Mouse (Mus musculus) embryonic facial prominence, embryonic 15.5 days (tissue): ENCODE data around the gene Rrp8. TPM values are rescaled to one million over a fixed set of nuclear protein-coding genes. Genes with fewer than 3 reads are reported as not detected.

Experiments used
- ATAC-seq: fragments of 200-750 bp; cut with Nextera tagmentation; 2 replicates; pipeline ENCODE4 v1.8.0; 2017; ENCODE audit warnings: low read depth, moderate TSS enrichment; ENCODE audit not compliant: insufficient number of reproducible peaks, low FRiP score, low TSS enrichment
- H3K27ac ChIP-seq: fragments of 300-500 bp; sonication (generic); replicated peaks from 2 replicates; pipeline ENCODE4 v1.5.1; 2015; ENCODE audit warnings: mild to moderate bottlenecking, inconsistent platforms
- H3K27me3 ChIP-seq: fragments of 300-500 bp; sonication (generic); 2 replicates; pipeline ENCODE4 v1.6.1; 2015; ENCODE audit warnings: inconsistent platforms
- H3K36me3 ChIP-seq: fragments of 300-500 bp; sonication (generic); 2 replicates; pipeline ENCODE4 v1.6.1; 2015; ENCODE audit warnings: mild to moderate bottlenecking, inconsistent platforms
- H3K4me1 ChIP-seq: fragments of 300-500 bp; sonication (generic); 2 replicates; pipeline ENCODE4 v1.6.1; 2015; ENCODE audit warnings: inconsistent platforms
- H3K4me2 ChIP-seq: fragments of 300-500 bp; sonication (generic); replicated peaks from 2 replicates; pipeline ENCODE4 v1.6.1; 2015; ENCODE audit warnings: mild to moderate bottlenecking, inconsistent platforms
- H3K4me3 ChIP-seq: fragments of 300-500 bp; sonication (generic); replicated peaks from 2 replicates; pipeline ENCODE4 v1.5.1; 2015; ENCODE audit warnings: mild to moderate bottlenecking, inconsistent platforms
- H3K9ac ChIP-seq: fragments of 300-500 bp; sonication (generic); 2 replicates; pipeline ENCODE4 v1.6.1; 2015; ENCODE audit warnings: inconsistent platforms
- H3K9me3 ChIP-seq: fragments of 300-500 bp; sonication (generic); replicated peaks from 2 replicates; pipeline ENCODE4 v1.6.1; 2016; ENCODE audit warnings: inconsistent platforms
- WGBS: fragments of 180-500 bp; shearing (Covaris S2); methylation state at CpG from one replicate; pipeline ENCODE4 v1.1.7; 2015; 5-methylcytosine and 5-hydroxymethylcytosine counted together
- polyA plus RNA-seq: library from polyadenylated mRNA; unstranded; fragments of >200 nt; fragmentation: Nextera tagmentation; extraction: Ambion mirVana; gene quantifications from 2 replicates; pipeline ENCODE4 v1.2.1, GENCODE M21; 2015

The Rrp8 gene
- polyA plus RNA-seq, 1 experiment from 2014 or later = 35.4 TPM

- no peak overlapping the region for H3K4me2 ChIP-seq
- no peak overlapping the region for H3K27ac ChIP-seq
- no peaks in the 10 kb centered on the region for H3K9me3 ChIP-seq
- H3K36me3 ChIP-seq = peaks cover 41% of the 10 kb centered on the region
- no peak for ATAC-seq
- H3K27me3 ChIP-seq = no peaks in the 10 kb centered on the region
- no peak overlapping the region for H3K4me3 ChIP-seq
- 94% methylated on average over 15 of the region's 15 CpGs for WGBS
- H3K4me1 ChIP-seq = peaks cover 34% of the 10 kb centered on the region
- no peak overlapping the region for H3K9ac ChIP-seq
Observed at GRCm38 (mm10) chr7:105772331-105772730, 35.1 kb upstream of the Rrp8 start.

- Histone ChIP-seq H3K27ac (no peak overlapping the region), H3K4me3 (no peak overlapping the region), H3K27me3 (no peaks in the 10 kb centered on the region), H3K4me2 (no peak overlapping the region), H3K9ac (no peak overlapping the region), H3K36me3 (peaks cover 60% of the 10 kb centered on the region), H3K4me1 (peaks cover 20% of the 10 kb centered on the region), H3K9me3 (no peaks in the 10 kb centered on the region)
- WGBS = 79% methylated on average over 3 of the region's 3 CpGs
- ATAC-seq = no peak
Observed at GRCm38 (mm10) chr7:105769959-105770358, 32.8 kb upstream of the Rrp8 start.

GRCm38 (mm10) chr7:105767729-105768165 is 30.6 kb upstream of the Rrp8 start:
- Histone ChIP-seq H3K9me3 (no peaks in the 10 kb centered on the region), H3K4me3 (no peak overlapping the region), H3K27ac (0 out of 2 replicates have a peak overlapping the region, but pooled peaks have one; percentile 28), H3K36me3 (peaks cover 75% of the 10 kb centered on the region), H3K4me1 (peaks cover 15% of the 10 kb centered on the region), H3K27me3 (no peaks in the 10 kb centered on the region), H3K4me2 (no peak overlapping the region), H3K9ac (no peak overlapping the region)
- WGBS = 33% methylated on average over 6 of the region's 6 CpGs
- no peak for ATAC-seq

- no peaks in the 10 kb centered on the region for H3K9me3 ChIP-seq
- H3K4me2 ChIP-seq = no peak overlapping the region
- H3K4me3 ChIP-seq = no peak overlapping the region
- H3K27me3 ChIP-seq = no peaks in the 10 kb centered on the region
- H3K9ac ChIP-seq = no peak overlapping the region
- 85% methylated on average over 11 of the region's 11 CpGs for WGBS
- H3K27ac ChIP-seq = no peak overlapping the region
- peaks cover 12% of the 10 kb centered on the region for H3K4me1 ChIP-seq
- H3K36me3 ChIP-seq = peaks cover 71% of the 10 kb centered on the region
- no peak for ATAC-seq
Observed at GRCm38 (mm10) chr7:105764331-105764730, 27.1 kb upstream of the Rrp8 start.

- ATAC-seq = no peak
- Histone ChIP-seq H3K27ac (no peak overlapping the region), H3K36me3 (peaks cover 80% of the 10 kb centered on the region), H3K4me1 (peaks cover 6% of the 10 kb centered on the region), H3K27me3 (no peaks in the 10 kb centered on the region), H3K9ac (no peak overlapping the region), H3K9me3 (no peaks in the 10 kb centered on the region), H3K4me2 (peak overlapping the region; percentile 38), H3K4me3 (peak overlapping the region; percentile 2; the same call in 1 of the 2 replicates)
- 37% methylated on average over 55 of the region's 55 CpGs for WGBS
Observed at GRCm38 (mm10) chr7:105762517-105763270, 25.5 kb upstream of the Rrp8 start.

- Histone ChIP-seq H3K4me1 (peaks cover 6% of the 10 kb centered on the region; the same call in 1 of the 2 replicates), H3K9me3 (no peaks in the 10 kb centered on the region), H3K36me3 (peaks cover 88% of the 10 kb centered on the region), H3K9ac (no peak overlapping the region), H3K4me2 (peak overlapping the region; percentile 38), H3K27me3 (no peaks in the 10 kb centered on the region), H3K4me3 (peak overlapping the region; percentile 2; the same call in 1 of the 2 replicates), H3K27ac (0 out of 2 replicates have a peak overlapping the region, but pooled peaks have one; percentile 5)
- 39% methylated on average over 51 of the region's 51 CpGs for WGBS
- 0 out of 2 replicates have a peak, but pooled peaks have one; percentile 22 for ATAC-seq
Observed at GRCm38 (mm10) chr7:105761813-105762484, 24.8 kb upstream of the Rrp8 start.

GRCm38 (mm10) chr7:105753281-105753680 is 16.1 kb upstream of the Rrp8 start:
- no peak overlapping the region for H3K9ac ChIP-seq
- H3K4me1 ChIP-seq = peaks cover 13% of the 10 kb centered on the region
- H3K4me2 ChIP-seq = no peak overlapping the region
- H3K36me3 ChIP-seq = peaks cover 69% of the 10 kb centered on the region
- no peak overlapping the region for H3K4me3 ChIP-seq
- no peaks in the 10 kb centered on the region for H3K9me3 ChIP-seq
- H3K27me3 ChIP-seq = no peaks in the 10 kb centered on the region
- 88% methylated on average over 10 of the region's 10 CpGs for WGBS
- no peak for ATAC-seq
- no peak overlapping the region for H3K27ac ChIP-seq

- Histone ChIP-seq H3K9ac (no peak overlapping the region), H3K4me3 (no peak overlapping the region), H3K27me3 (no peaks in the 10 kb centered on the region), H3K4me1 (peaks cover 13% of the 10 kb centered on the region), H3K9me3 (no peaks in the 10 kb centered on the region), H3K4me2 (no peak overlapping the region), H3K36me3 (peaks cover 66% of the 10 kb centered on the region), H3K27ac (no peak overlapping the region)
- ATAC-seq = no peak
- 93% methylated on average over 2 of the region's 2 CpGs for WGBS
Observed at GRCm38 (mm10) chr7:105752716-105753115, 15.5 kb upstream of the Rrp8 start.

GRCm38 (mm10) chr7:105751491-105752433 is 14.6 kb upstream of the Rrp8 start, which contains the start of gene Tpp1:
Tpp1 (minus strand) TSS chr7:105752235.
- Histone ChIP-seq H3K4me2 (peak within 1 kb of the TSS; percentile 78), H3K9ac (peak within 1 kb of the TSS; percentile 48), H3K36me3 (peaks cover 64% of the 10 kb centered on the region), H3K4me3 (peak within 1 kb of the TSS; percentile 56), H3K27ac (peak within 1 kb of the TSS; percentile 24; the same call in 1 of the 2 replicates), H3K9me3 (no peaks in the 10 kb centered on the region), H3K4me1 (peaks cover 13% of the 10 kb centered on the region), H3K27me3 (no peaks in the 10 kb centered on the region)
- ATAC-seq = peak; percentile 91
- WGBS = 18% methylated on average over 20 of the region's 20 CpGs

GRCm38 (mm10) chr7:105747776-105748175 is 10.6 kb upstream of the Rrp8 start:
- WGBS = 82% methylated on average over 2 of the region's 2 CpGs
- no peak overlapping the region for H3K4me3 ChIP-seq
- no peaks in the 10 kb centered on the region for H3K27me3 ChIP-seq
- H3K4me2 ChIP-seq = no peak overlapping the region
- H3K27ac ChIP-seq = no peak overlapping the region
- H3K36me3 ChIP-seq = peaks cover 34% of the 10 kb centered on the region
- no peak overlapping the region for H3K9ac ChIP-seq
- no peaks in the 10 kb centered on the region for H3K9me3 ChIP-seq
- no peak for ATAC-seq
- H3K4me1 ChIP-seq = peaks cover 28% of the 10 kb centered on the region
